Mouse (Mus musculus) lung, embryonic 16.5 days (tissue): ENCODE measurements around the gene Lrig1. TPM values are rescaled to one million over a fixed set of nuclear protein-coding genes. Genes with fewer than 3 reads are reported as not detected.
A peak's percentile ranks its signal among the peaks of the same experiment; 100 is the strongest.

ENCODE experiments used
- ATAC-seq: fragments of 200-750 bp; cut with Nextera tagmentation; 2 replicates; pipeline ENCODE4 v1.8.0; 2017; ENCODE audit warnings: low read depth, mild to moderate bottlenecking, moderate library complexity
- H3K27ac ChIP-seq: fragments of 300-500 bp; sonication (generic); 2 replicates; pipeline ENCODE4 v1.5.1; 2014; ENCODE audit warnings: mild to moderate bottlenecking, control low read depth, low read length
- H3K27me3 ChIP-seq: fragments of 300-500 bp; sonication (generic); 2 replicates; pipeline ENCODE4 v1.6.1; 2014; ENCODE audit warnings: low read depth, low read length, mixed read lengths; ENCODE audit not compliant: control insufficient read depth, insufficient read depth
- H3K36me3 ChIP-seq: fragments of 300-500 bp; sonication (generic); 2 replicates; pipeline ENCODE4 v1.6.1; 2014; ENCODE audit warnings: low read length; ENCODE audit not compliant: control insufficient read depth, insufficient read depth
- H3K4me1 ChIP-seq: fragments of 300-500 bp; sonication (generic); replicated peaks from 2 replicates; pipeline ENCODE4 v1.6.1; 2014; ENCODE audit warnings: low read length, mixed read lengths; ENCODE audit not compliant: control insufficient read depth, insufficient read depth
- H3K4me2 ChIP-seq: fragments of 300-500 bp; sonication (generic); 2 replicates; pipeline ENCODE4 v1.6.1; 2014; ENCODE audit warnings: low read depth, low read length, control low read depth
- H3K4me3 ChIP-seq: fragments of 300-500 bp; sonication (generic); 2 replicates; pipeline ENCODE4 v1.5.1; 2014; ENCODE audit warnings: mild to moderate bottlenecking, low read length, control low read depth
- H3K9ac ChIP-seq: fragments of 300-500 bp; sonication (generic); 2 replicates; pipeline ENCODE4 v1.6.1; 2014; ENCODE audit warnings: low read length, control low read depth
- H3K9me3 ChIP-seq: fragments of 300-500 bp; sonication (generic); 2 replicates; pipeline ENCODE4 v1.6.1; 2016; ENCODE audit warnings: low read length; ENCODE audit not compliant: control insufficient read depth
- WGBS: fragments of 180-500 bp; shearing (Covaris S2); extraction: QIAGEN DNeasy Blood & Tissue Kit; methylation state at CpG from one replicate; pipeline ENCODE4 v1.1.7; 2014; 5-methylcytosine and 5-hydroxymethylcytosine counted together
- polyA plus RNA-seq: library from polyadenylated mRNA; unstranded; fragments of >200 nt; fragmentation: Nextera tagmentation; extraction: Ambion mirVana; gene quantifications from 2 replicates; pipeline ENCODE4 v1.2.1, GENCODE M21; 2015

Lrig1 gene
- polyA plus RNA-seq, 1 experiment from 2014 or later = 7.7 TPM

DNA sequence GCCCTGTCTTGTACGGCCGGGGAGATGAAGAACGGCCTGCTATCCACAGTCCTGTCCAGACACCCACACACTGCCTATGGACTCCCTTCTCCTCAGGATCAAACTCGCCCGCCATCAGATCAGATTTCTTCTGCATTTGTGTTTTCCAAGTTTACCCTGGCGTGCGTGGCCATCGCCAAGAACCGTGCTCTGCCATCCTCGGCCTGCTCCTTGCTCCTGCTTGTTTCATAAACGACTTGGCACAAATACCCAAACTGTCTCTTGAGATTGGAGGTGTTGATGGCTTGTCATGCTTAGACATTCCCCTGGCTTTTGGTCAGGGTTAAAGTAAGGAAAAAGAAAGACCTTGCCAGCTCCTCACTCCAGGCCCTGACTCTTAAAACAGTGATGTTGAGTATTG lies 105.2 kb downstream of the Lrig1 start:
- Histone ChIP-seq H3K4me1 (peaks cover 6% of the 10 kb centered on the region), H3K36me3 (no peaks in the 10 kb centered on the region), H3K27ac (no peak overlapping the region), H3K27me3 (no peaks in the 10 kb centered on the region; the same call in 1 of the 2 replicates), H3K9ac (no peak overlapping the region), H3K4me3 (no peak overlapping the region), H3K9me3 (no peaks in the 10 kb centered on the region), H3K4me2 (no peak overlapping the region)
- ATAC-seq = no peak
- 65% methylated on average over 11 of the region's 11 CpGs for WGBS

DNA sequence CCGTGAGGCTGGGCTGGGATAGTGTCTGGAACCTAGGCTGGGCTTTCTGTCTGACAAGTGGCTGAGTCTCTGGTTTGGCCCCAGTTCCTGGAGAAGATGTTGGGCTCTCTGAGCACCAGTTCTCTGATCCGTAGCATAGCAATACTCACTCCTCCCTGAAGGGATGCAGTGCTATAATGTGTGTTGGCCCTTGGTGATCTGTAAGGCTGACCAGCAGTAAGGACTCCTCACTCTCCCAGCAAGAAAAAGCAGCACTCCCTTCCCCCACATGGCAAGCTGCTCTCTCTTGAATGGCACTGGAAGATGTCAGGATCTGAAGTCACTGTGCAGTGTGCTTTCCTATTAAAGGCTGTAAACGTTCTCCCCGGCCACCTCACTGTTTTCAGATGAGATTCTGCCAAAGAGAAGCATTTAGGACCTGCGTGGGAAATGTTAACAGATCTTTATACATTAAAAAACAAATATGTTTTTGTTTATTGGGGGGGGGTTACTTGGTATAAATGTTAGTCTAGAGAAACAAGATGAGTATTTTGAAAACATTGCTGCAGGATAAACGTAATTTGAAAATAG lies 105.8 kb downstream of the Lrig1 start:
- Histone ChIP-seq H3K27ac (no peak overlapping the region), H3K4me3 (no peak overlapping the region), H3K4me1 (peaks cover 6% of the 10 kb centered on the region), H3K27me3 (no peaks in the 10 kb centered on the region; the same call in 1 of the 2 replicates), H3K4me2 (no peak overlapping the region), H3K9ac (no peak overlapping the region), H3K9me3 (no peaks in the 10 kb centered on the region), H3K36me3 (no peaks in the 10 kb centered on the region)
- no peak for ATAC-seq
- WGBS = 64% methylated on average over 6 of the region's 6 CpGs

DNA sequence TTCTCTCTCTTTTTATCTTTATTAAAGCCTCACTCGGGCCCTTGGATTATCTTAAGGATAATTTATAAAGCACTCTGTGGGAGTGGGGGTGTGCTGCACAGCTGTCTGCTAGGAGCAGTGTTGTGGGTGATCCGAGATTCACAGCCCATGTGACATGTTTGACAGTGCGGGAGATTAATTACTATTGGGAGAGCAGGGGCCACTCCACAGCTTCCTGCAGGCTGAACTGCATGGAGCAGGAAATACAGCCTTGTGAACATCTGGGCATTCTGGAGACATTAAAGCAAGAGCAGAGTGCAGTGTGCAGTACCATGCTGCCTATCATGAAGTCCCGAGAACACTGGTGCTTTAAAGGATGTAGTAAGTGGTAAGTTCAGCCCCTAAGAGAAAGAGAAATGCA lies 107.2 kb downstream of the Lrig1 start:
- Histone ChIP-seq H3K4me1 (peaks cover 6% of the 10 kb centered on the region), H3K4me3 (no peak overlapping the region), H3K9ac (no peak overlapping the region), H3K9me3 (peaks cover 3% of the 10 kb centered on the region; the same call in 1 of the 2 replicates), H3K4me2 (0 out of 2 replicates have a peak overlapping the region, but pooled peaks have one; percentile 15), H3K36me3 (no peaks in the 10 kb centered on the region), H3K27ac (no peak overlapping the region), H3K27me3 (no peaks in the 10 kb centered on the region; the same call in 1 of the 2 replicates)
- WGBS = 13% methylated on average over 4 of the region's 4 CpGs
- ATAC-seq = peak; percentile 71

DNA sequence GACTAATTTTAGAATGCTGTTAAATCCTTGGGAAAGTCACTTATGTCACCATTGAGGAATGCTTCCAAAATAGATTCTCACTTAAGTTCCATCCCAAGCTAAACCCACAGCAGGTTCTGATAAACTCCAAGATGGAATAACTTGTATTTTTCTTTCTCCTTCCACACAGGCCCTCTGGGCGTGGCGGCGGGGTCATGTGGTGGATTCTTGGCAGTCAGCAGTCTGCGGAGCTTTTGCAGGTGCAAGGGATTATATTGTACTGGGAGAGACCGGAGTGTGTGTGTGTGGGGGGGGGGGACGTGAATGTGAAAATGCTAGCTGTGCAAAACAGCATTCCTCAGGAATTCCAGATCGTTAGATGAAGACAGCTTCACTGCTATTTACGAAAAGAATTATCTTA lies 107.7 kb downstream of the Lrig1 start:
- peaks cover 6% of the 10 kb centered on the region for H3K4me1 ChIP-seq
- peaks cover 3% of the 10 kb centered on the region; the same call in 1 of the 2 replicates for H3K9me3 ChIP-seq
- no peak for ATAC-seq
- H3K36me3 ChIP-seq = no peaks in the 10 kb centered on the region
- H3K4me3 ChIP-seq = no peak overlapping the region
- no peak overlapping the region for H3K27ac ChIP-seq
- H3K27me3 ChIP-seq = no peaks in the 10 kb centered on the region; the same call in 1 of the 2 replicates
- no peak overlapping the region for H3K4me2 ChIP-seq
- 17% methylated on average over 8 of the region's 8 CpGs for WGBS
- H3K9ac ChIP-seq = no peak overlapping the region

DNA sequence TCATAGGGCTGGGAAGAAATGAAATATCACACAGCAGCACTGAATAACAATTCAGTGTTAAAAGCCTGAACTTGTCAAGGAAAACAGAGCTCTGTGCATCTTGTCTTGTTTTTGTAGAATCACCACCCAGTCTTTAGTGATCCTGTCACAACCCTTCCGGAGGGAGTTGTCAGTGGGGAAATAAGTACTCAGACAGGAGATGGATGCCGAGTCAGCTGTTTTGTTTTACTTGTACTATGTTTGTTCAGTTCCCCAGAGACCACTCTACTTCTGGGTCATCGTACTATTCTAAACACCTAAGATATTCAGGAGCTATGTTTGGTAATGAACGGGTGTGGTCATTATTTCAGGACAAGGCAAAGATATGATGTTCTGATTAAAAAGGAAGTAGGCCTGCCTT lies 111.6 kb downstream of the Lrig1 start:
- Histone ChIP-seq H3K4me3 (no peak overlapping the region), H3K36me3 (no peaks in the 10 kb centered on the region), H3K27me3 (no peaks in the 10 kb centered on the region; the same call in 1 of the 2 replicates), H3K4me1 (peaks cover 6% of the 10 kb centered on the region), H3K4me2 (no peak overlapping the region), H3K27ac (no peak overlapping the region), H3K9ac (no peak overlapping the region), H3K9me3 (peaks cover 3% of the 10 kb centered on the region; the same call in 1 of the 2 replicates)
- 72% methylated on average over 4 of the region's 4 CpGs for WGBS
- ATAC-seq = no peak

DNA sequence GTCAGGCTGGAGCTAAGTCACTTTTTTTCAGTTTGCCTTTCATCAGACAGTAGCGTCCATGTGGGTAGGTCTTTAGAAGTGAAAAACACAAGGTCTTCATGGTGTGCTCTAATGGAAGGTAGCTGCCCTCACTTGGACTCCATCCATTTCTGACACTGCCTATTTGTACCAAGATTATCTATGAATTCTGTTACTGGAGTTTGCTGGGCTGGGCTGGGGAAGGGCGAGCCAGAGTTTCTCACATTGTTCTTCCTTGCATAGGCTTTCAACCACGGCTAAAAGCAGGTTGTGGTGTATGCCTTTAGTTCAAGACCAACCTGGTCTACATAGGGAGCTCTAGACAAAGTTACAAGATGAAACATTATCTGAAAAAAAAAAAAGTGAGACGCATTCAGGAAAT lies 115.0 kb downstream of the Lrig1 start:
- Histone ChIP-seq H3K27ac (no peak overlapping the region), H3K36me3 (no peaks in the 10 kb centered on the region), H3K4me2 (no peak overlapping the region), H3K27me3 (no peaks in the 10 kb centered on the region), H3K4me1 (no peaks in the 10 kb centered on the region), H3K4me3 (no peak overlapping the region), H3K9ac (no peak overlapping the region), H3K9me3 (peaks cover 3% of the 10 kb centered on the region; the same call in 1 of the 2 replicates)
- ATAC-seq = no peak
- 86% methylated on average over 4 of the region's 4 CpGs for WGBS

DNA sequence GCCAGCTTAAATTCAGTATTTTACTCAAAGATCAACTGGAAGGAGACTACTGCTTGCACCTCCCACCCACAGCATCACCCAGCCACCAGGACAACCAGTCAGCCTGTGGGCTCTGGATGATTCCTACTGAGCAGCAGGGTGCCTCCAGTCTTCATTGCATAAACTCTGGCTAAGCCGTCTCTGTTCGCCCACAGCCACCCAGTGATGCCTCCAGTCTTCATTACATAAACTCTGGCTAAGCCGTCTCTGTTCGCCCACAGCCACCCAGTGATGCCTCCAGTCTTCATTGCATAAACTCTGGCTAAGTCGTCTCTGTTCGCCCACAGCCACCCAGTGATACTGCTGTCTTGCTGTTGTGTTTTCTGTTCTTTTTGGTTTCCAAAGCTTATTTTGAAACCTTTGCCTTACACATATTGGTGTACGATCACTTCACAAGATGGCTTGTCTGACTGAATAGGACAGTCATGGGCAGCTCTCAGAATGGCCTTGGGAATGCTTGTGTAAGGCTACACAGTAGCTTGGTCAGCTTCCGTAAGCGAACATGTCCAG lies 115.7 kb downstream of the Lrig1 start:
- no peak overlapping the region for H3K4me2 ChIP-seq
- ATAC-seq = no peak
- H3K9me3 ChIP-seq = peaks cover 3% of the 10 kb centered on the region; the same call in 1 of the 2 replicates
- no peak overlapping the region for H3K4me3 ChIP-seq
- H3K27me3 ChIP-seq = no peaks in the 10 kb centered on the region
- no peaks in the 10 kb centered on the region for H3K36me3 ChIP-seq
- no peaks in the 10 kb centered on the region for H3K4me1 ChIP-seq
- WGBS = 90% methylated on average over 9 of the region's 9 CpGs
- H3K27ac ChIP-seq = no peak overlapping the region
- H3K9ac ChIP-seq = no peak overlapping the region

DNA sequence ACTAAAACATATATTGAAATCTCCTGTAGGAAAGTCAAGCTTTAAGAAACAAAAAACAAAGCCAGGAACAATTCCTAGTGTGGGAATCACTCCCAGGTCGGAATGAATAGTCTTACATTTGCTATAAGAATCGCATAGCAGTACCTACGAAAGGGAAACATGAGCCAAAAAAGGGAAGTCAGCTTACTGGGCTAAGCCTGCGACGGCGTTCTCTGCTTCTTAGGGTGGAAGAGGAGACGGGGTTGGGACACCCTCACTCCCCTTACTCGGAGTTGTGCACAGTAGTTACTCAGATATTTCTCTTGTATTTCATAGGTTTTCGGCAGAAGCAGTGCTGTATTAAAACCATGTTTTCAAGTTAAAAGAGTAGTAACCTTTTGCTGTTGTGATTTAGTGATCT lies 117.9 kb downstream of the Lrig1 start:
- no peak for ATAC-seq
- 93% methylated on average over 9 of the region's 9 CpGs for WGBS
- Histone ChIP-seq H3K9me3 (no peaks in the 10 kb centered on the region), H3K27me3 (no peaks in the 10 kb centered on the region), H3K4me2 (no peak overlapping the region), H3K9ac (no peak overlapping the region), H3K27ac (no peak overlapping the region), H3K4me3 (no peak overlapping the region), H3K36me3 (no peaks in the 10 kb centered on the region), H3K4me1 (no peaks in the 10 kb centered on the region)

DNA sequence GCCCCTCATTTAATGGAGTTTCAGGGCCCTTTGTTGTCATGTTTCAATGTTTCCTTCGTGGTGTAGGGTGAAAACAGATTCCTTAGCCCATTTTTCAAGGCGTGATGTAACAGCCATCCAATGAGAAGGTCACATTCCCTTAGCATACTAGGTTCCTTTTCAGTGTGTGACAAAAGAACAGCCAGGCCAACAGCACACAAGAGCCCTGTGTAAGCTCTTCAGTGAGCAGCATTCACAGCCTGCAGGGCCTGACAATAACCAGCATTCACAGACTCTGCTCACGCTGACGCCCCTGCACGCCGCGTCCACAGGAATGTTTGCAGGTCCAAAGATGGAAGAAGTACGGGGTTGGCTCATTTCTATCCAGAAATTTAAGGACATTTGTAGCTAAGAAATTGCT lies 122.0 kb downstream of the Lrig1 start:
- no peaks in the 10 kb centered on the region for H3K9me3 ChIP-seq
- H3K27me3 ChIP-seq = no peaks in the 10 kb centered on the region
- H3K36me3 ChIP-seq = no peaks in the 10 kb centered on the region
- no peak overlapping the region for H3K4me2 ChIP-seq
- no peaks in the 10 kb centered on the region for H3K4me1 ChIP-seq
- H3K4me3 ChIP-seq = no peak overlapping the region
- no peak overlapping the region for H3K27ac ChIP-seq
- no peak overlapping the region for H3K9ac ChIP-seq
- 59% methylated on average over 8 of the region's 8 CpGs for WGBS
- ATAC-seq = no peak
